Mouse (Mus musculus): ENCODE data around the gene Chm. TPM values are rescaled to one million over a fixed set of nuclear protein-coding genes. Genes with fewer than 3 reads are reported as not detected.
"Not testable (repeated sequence)": the region's sequence is repeated elsewhere in the genome, so short reads cannot be mapped to it uniquely, and the experiment has no call there.

Gene Chm
- 12.5 and 14.6 TPM in 2 replicates for polyA plus RNA-seq (2015; fragmentation: Nextera tagmentation; extraction: Ambion mirVana)

GRCm38 (mm10) chrX:113185230-113185985 lies at the start of gene Chm:
Gene Chm (minus strand): TSS chrX:113185517.
- Histone ChIP-seq H3K4me1 (replicated peaks) (no peaks in the 10 kb centered on the region), H3K4me2 (peak within 1 kb of the TSS; percentile 51), H3K36me3 (no peaks in the 10 kb centered on the region), H3K9me3 (no peaks in the 10 kb centered on the region), H3K9ac (peak within 1 kb of the TSS; percentile 53), H3K4me3 (peak within 1 kb of the TSS; percentile 50), H3K27me3 (no peaks in the 10 kb centered on the region), H3K27ac (replicated peaks) (peak within 1 kb of the TSS; percentile 91)
- ATAC-seq (ENCODE audit: low FRiP score, low read depth) = peak; percentile 96
- WGBS = 14% methylated on average over 21 of the region's 21 CpGs

- no peak for ATAC-seq (ENCODE audit: low FRiP score, low read depth)
- H3K4me3 ChIP-seq = no peak overlapping the region
- H3K9me3 ChIP-seq = no peaks in the 10 kb centered on the region
- 15% methylated on average over 2 of the region's 2 CpGs for WGBS
- no peak overlapping the region for H3K9ac ChIP-seq
- no peak overlapping the region for H3K27ac ChIP-seq (replicated peaks)
- H3K27me3 ChIP-seq = no peaks in the 10 kb centered on the region
- H3K36me3 ChIP-seq = no peaks in the 10 kb centered on the region
- no peak overlapping the region for H3K4me2 ChIP-seq
- H3K4me1 ChIP-seq (replicated peaks) = no peaks in the 10 kb centered on the region
These were observed 8.6 kb upstream of the Chm start for GRCm38 (mm10) chrX:113193901-113194300.

GRCm38 (mm10) chrX:113184569-113185229 lies 618 bp downstream of the Chm start:
- H3K9me3 ChIP-seq = no peaks in the 10 kb centered on the region
- ATAC-seq (ENCODE audit: low FRiP score, low read depth) = no peak
- H3K36me3 ChIP-seq = no peaks in the 10 kb centered on the region
- peak overlapping the region; percentile 53 for H3K9ac ChIP-seq
- peak overlapping the region; percentile 91 for H3K27ac ChIP-seq (replicated peaks)
- no peaks in the 10 kb centered on the region for H3K4me1 ChIP-seq (replicated peaks)
- peak overlapping the region; percentile 51 for H3K4me2 ChIP-seq
- 22% methylated on average over 17 of the region's 17 CpGs for WGBS
- H3K4me3 ChIP-seq = peak overlapping the region; percentile 50
- H3K27me3 ChIP-seq = no peaks in the 10 kb centered on the region

- not testable (repeated sequence) for H3K4me2 ChIP-seq; H3K36me3 ChIP-seq; H3K9me3 ChIP-seq; H3K9ac ChIP-seq; ATAC-seq (ENCODE audit: low FRiP score, low read depth); H3K27ac ChIP-seq (replicated peaks); H3K4me3 ChIP-seq; H3K27me3 ChIP-seq; H3K4me1 ChIP-seq (replicated peaks)
- 94% methylated on average over 4 of the region's 4 CpGs for WGBS
These were observed 4.5 kb downstream of the Chm start for GRCm38 (mm10) chrX:113180856-113181255.

GRCm38 (mm10) chrX:113172766-113173165 lies 12.6 kb downstream of the Chm start:
- 72% methylated on average over 2 of the region's 2 CpGs for WGBS
- no peaks in the 10 kb centered on the region for H3K36me3 ChIP-seq
- no peak overlapping the region for H3K9ac ChIP-seq
- H3K4me3 ChIP-seq = no peak overlapping the region
- no peaks in the 10 kb centered on the region for H3K27me3 ChIP-seq
- H3K4me2 ChIP-seq = no peak overlapping the region
- no peaks in the 10 kb centered on the region for H3K4me1 ChIP-seq (replicated peaks)
- no peak for ATAC-seq (ENCODE audit: low FRiP score, low read depth)
- H3K27ac ChIP-seq (replicated peaks) = no peak overlapping the region
- H3K9me3 ChIP-seq = no peaks in the 10 kb centered on the region

- ATAC-seq (ENCODE audit: low FRiP score, low read depth) = no peak
- H3K36me3 ChIP-seq = no peaks in the 10 kb centered on the region
- no peaks in the 10 kb centered on the region for H3K27me3 ChIP-seq
- H3K9ac ChIP-seq = no peak overlapping the region
- H3K4me2 ChIP-seq = no peak overlapping the region
- no peaks in the 10 kb centered on the region for H3K4me1 ChIP-seq (replicated peaks)
- 83% methylated on average over 1 of the region's 1 CpGs for WGBS
- H3K4me3 ChIP-seq = no peak overlapping the region
- no peak overlapping the region for H3K27ac ChIP-seq (replicated peaks)
- H3K9me3 ChIP-seq = no peaks in the 10 kb centered on the region
These were observed 13.0 kb downstream of the Chm start for GRCm38 (mm10) chrX:113172271-113172670.

GRCm38 (mm10) chrX:113160268-113160860 lies 25.0 kb downstream of the Chm start:
- Histone ChIP-seq H3K4me2 (no peak overlapping the region), H3K36me3 (no peaks in the 10 kb centered on the region), H3K9me3 (no peaks in the 10 kb centered on the region), H3K4me3 (no peak overlapping the region), H3K27ac (replicated peaks) (no peak overlapping the region), H3K9ac (no peak overlapping the region), H3K4me1 (replicated peaks) (no peaks in the 10 kb centered on the region), H3K27me3 (no peaks in the 10 kb centered on the region)
- 67% methylated on average over 3 of the region's 3 CpGs for WGBS
- ATAC-seq (ENCODE audit: low FRiP score, low read depth) = no peak

- Histone ChIP-seq H3K9me3 (no peaks in the 10 kb centered on the region), H3K36me3 (no peaks in the 10 kb centered on the region), H3K27ac (replicated peaks) (no peak overlapping the region), H3K4me2 (no peak overlapping the region), H3K27me3 (no peaks in the 10 kb centered on the region), H3K9ac (no peak overlapping the region), H3K4me1 (replicated peaks) (no peaks in the 10 kb centered on the region), H3K4me3 (no peak overlapping the region)
- no peak for ATAC-seq (ENCODE audit: low FRiP score, low read depth)
- WGBS = 81% methylated on average over 2 of the region's 2 CpGs
These were observed 101.1 kb downstream of the Chm start for GRCm38 (mm10) chrX:113084171-113084570.

GRCm38 (mm10) chrX:113076053-113076452 lies 109.3 kb downstream of the Chm start:
- Histone ChIP-seq H3K4me2 (no peak overlapping the region), H3K36me3 (no peaks in the 10 kb centered on the region; the same call in 1 of the 2 replicates), H3K27me3 (no peaks in the 10 kb centered on the region), H3K4me3 (no peak overlapping the region), H3K9me3 (no peaks in the 10 kb centered on the region), H3K27ac (replicated peaks) (no peak overlapping the region), H3K9ac (no peak overlapping the region), H3K4me1 (replicated peaks) (no peaks in the 10 kb centered on the region)
- no peak for ATAC-seq (ENCODE audit: low FRiP score, low read depth)
- 88% methylated on average over 2 of the region's 2 CpGs for WGBS

GRCm38 (mm10) chrX:113074823-113075222 lies 110.5 kb downstream of the Chm start:
- Histone ChIP-seq H3K4me3 (no peak overlapping the region), H3K9me3 (no peaks in the 10 kb centered on the region), H3K4me1 (replicated peaks) (no peaks in the 10 kb centered on the region), H3K27me3 (no peaks in the 10 kb centered on the region), H3K36me3 (no peaks in the 10 kb centered on the region; the same call in 1 of the 2 replicates), H3K9ac (no peak overlapping the region), H3K4me2 (no peak overlapping the region), H3K27ac (replicated peaks) (no peak overlapping the region)
- no peak for ATAC-seq (ENCODE audit: low FRiP score, low read depth)
- WGBS = 82% methylated on average over 4 of the region's 4 CpGs

GRCm38 (mm10) chrX:113003621-113004020 lies 181.7 kb downstream of the Chm start:
- Histone ChIP-seq H3K4me1 (replicated peaks) (no peaks in the 10 kb centered on the region), H3K4me3 (no peak overlapping the region), H3K27ac (replicated peaks) (no peak overlapping the region), H3K9ac (no peak overlapping the region), H3K36me3 (no peaks in the 10 kb centered on the region), H3K4me2 (no peak overlapping the region), H3K27me3 (no peaks in the 10 kb centered on the region), H3K9me3 (no peaks in the 10 kb centered on the region)
- ATAC-seq (ENCODE audit: low FRiP score, low read depth) = no peak
- WGBS = 85% methylated on average over 3 of the region's 3 CpGs

GRCm38 (mm10) chrX:113002192-113002591 lies 183.1 kb downstream of the Chm start:
- no peak for ATAC-seq (ENCODE audit: low FRiP score, low read depth)
- H3K9me3 ChIP-seq = no peaks in the 10 kb centered on the region
- no peaks in the 10 kb centered on the region for H3K27me3 ChIP-seq
- H3K4me2 ChIP-seq = no peak overlapping the region
- no peaks in the 10 kb centered on the region for H3K4me1 ChIP-seq (replicated peaks)
- no peak overlapping the region for H3K9ac ChIP-seq
- 77% methylated on average over 3 of the region's 3 CpGs for WGBS
- no peaks in the 10 kb centered on the region for H3K36me3 ChIP-seq
- H3K27ac ChIP-seq (replicated peaks) = no peak overlapping the region
- H3K4me3 ChIP-seq = no peak overlapping the region

Measured in hindbrain, embryonic 15.5 days (tissue).